Mouse (Mus musculus): Measurements from ENCODE around the gene Olfr1097. TPM values are rescaled to one million over a fixed set of nuclear protein-coding genes. Genes with fewer than 3 reads are reported as not detected.

Gene Olfr1097
- under 1 TPM in 1 of 2 experiments, not detected in 1; 0.07 TPM for polyA plus RNA-seq (2017; shearing (Covaris generic))

DNA sequence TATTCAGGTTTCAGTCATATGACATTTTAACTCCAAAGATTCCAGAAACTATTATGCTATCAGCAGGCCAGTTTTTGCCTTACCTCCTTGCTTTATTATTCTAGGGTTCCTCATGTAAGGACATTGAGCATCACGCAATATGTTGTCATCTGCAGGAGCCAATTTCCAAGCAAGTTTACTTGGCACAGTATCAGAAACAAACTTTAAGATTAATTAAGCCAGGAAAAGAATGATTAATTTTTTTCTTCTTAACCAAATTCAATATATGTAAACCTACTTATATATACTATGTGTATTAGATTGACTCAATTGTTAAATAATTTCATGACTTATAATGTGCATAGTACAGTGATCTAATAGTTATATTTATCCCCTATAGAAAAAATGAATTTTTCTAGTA, at the start of gene Olfr1097:
Gene Olfr1097, minus strand, starts transcription at position 101 of the 400 bp plus-strand sequence.

DNA sequence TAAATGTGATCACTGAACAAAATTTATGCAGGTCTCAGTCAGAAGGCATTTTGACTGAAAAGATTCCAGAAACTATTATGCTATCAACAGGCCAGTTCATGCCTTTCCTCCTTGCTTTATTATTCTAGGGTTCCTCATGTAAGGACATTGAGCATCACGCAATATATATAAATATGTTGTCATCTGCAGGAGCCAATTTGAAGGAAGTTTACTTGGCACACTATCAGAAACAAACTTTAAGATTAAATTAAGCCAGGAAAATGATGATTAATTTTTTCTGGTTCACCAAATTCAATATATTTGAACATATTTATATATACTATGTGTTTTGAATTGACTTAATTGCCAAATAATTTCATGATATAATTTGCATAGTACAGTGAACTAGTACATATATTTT, 32.4 kb upstream of the Olfr1097 start, which contains the start of gene Olfr1098:
Gene Olfr1098, minus strand, starts transcription at position 101 of the 400 bp plus-strand sequence.

DNA sequence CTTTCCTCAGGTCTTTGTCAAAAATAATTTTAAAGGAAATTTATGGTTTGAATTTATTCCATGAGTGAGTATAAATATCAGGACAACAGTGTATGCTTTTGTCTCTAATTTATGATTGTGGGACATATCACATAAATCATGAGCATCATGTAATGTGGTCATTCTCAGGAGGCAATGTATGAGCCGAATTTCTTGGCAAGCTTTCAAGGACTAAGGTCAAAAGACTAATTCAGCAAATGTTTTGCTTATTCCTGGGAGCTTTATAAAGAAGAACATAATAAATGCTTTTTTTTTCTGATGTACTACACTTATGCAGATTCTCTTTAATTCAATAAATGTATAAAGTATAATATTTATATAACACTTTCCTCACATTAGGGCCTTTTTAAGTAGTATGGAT, 17.3 kb downstream of the Olfr1097 start, which contains the start of gene Gm13723:
Gene Gm13723, minus strand, starts transcription at position 101 of the 400 bp plus-strand sequence.

DNA sequence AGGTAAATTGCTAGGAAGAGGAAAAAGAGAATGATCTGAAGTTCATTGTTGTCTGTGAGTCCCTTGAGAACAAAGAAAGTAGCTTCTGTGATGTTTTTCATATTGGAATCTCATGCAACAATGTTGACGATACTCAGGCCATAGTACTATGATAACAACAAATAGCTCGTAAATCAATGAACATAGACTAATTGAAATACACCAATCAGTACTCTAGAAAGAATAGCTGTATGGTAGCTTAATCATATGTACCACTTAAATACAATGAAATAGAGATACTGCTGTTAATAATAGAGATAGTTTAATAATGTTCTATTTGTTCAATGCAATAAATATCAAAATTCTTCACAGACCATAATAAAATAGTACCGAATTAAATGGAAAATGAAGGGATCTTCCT, 40.4 kb downstream of the Olfr1097 start, which contains the start of gene Olfr1095:
Gene Olfr1095, minus strand, starts transcription at position 101 of the 400 bp plus-strand sequence.

Other genes starting within 250 kb of the Olfr1097 start
- not detected for gene Olfr1085, start 230.2 kb downstream of the Olfr1097 start, polyA plus RNA-seq (2017; shearing (Covaris generic))
- under 1 TPM in 1 of 2 experiments, not detected in 1; 0.40 TPM for gene Olfr1086, start 212.1 kb downstream of the Olfr1097 start, polyA plus RNA-seq (2017; shearing (Covaris generic))
- gene Olfr1087, start 193.8 kb downstream of the Olfr1097 start, polyA plus RNA-seq (2017; shearing (Covaris generic)): under 1 TPM in 1 of 2 experiments, not detected in 1; 0.28 TPM
- gene Olfr1089, start 158.5 kb downstream of the Olfr1097 start, polyA plus RNA-seq (2017; shearing (Covaris generic)): not detected
- 1 to 10 TPM in 1 of 2 experiments, not detected in 1; 3.3 TPM for gene Olfr1090, start 133.2 kb downstream of the Olfr1097 start, polyA plus RNA-seq (2017; shearing (Covaris generic))
- gene Olfr1093, start 109.7 kb downstream of the Olfr1097 start, polyA plus RNA-seq (2017; shearing (Covaris generic)): 1 to 10 TPM in 1 of 2 experiments, not detected in 1; 2.2 TPM
- gene Olfr141, start 82.2 kb downstream of the Olfr1097 start, polyA plus RNA-seq (2017; shearing (Covaris generic)): not detected
- gene Olfr1094, start 67.6 kb downstream of the Olfr1097 start, polyA plus RNA-seq (2017; shearing (Covaris generic)): not detected
- gene Olfr1095, start 40.5 kb downstream of the Olfr1097 start, polyA plus RNA-seq (2017; shearing (Covaris generic)): not detected
- gene Gm13723, start 17.4 kb downstream of the Olfr1097 start, polyA plus RNA-seq (2017; shearing (Covaris generic)): under 1 TPM in 1 of 2 experiments, not detected in 1; 0.06 TPM
- under 1 TPM in 1 of 2 experiments, not detected in 1; 0.36 TPM for gene Olfr1098, start 32.3 kb upstream of the Olfr1097 start, polyA plus RNA-seq (2017; shearing (Covaris generic))
- not detected for gene Olfr1099, start 68.5 kb upstream of the Olfr1097 start, polyA plus RNA-seq (2017; shearing (Covaris generic))
- gene Olfr1100, start 87.7 kb upstream of the Olfr1097 start, polyA plus RNA-seq (2017; shearing (Covaris generic)): not detected
- gene Olfr1101, start 99.0 kb upstream of the Olfr1097 start, polyA plus RNA-seq (2017; shearing (Covaris generic)): not detected
- under 1 TPM in 1 of 2 experiments, not detected in 1; 0.62 TPM for gene Olfr1102, start 106.2 kb upstream of the Olfr1097 start, polyA plus RNA-seq (2017; shearing (Covaris generic))
- not detected for gene Olfr1104, start 134.9 kb upstream of the Olfr1097 start, polyA plus RNA-seq (2017; shearing (Covaris generic))
- gene Olfr1105, start 144.3 kb upstream of the Olfr1097 start, polyA plus RNA-seq (2017; shearing (Covaris generic)): under 1 TPM; 0.07 to 0.67 TPM
- not detected for gene Olfr1106, start 160.1 kb upstream of the Olfr1097 start, polyA plus RNA-seq (2017; shearing (Covaris generic))
- under 1 TPM in 1 of 2 experiments, not detected in 1; 0.27 TPM for gene Olfr1107, start 183.6 kb upstream of the Olfr1097 start, polyA plus RNA-seq (2017; shearing (Covaris generic))
- gene Olfr1109, start 203.8 kb upstream of the Olfr1097 start, polyA plus RNA-seq (2017; shearing (Covaris generic)): under 1 TPM; 0.11 to 0.34 TPM
- not detected for gene Olfr259, start 222.4 kb upstream of the Olfr1097 start, polyA plus RNA-seq (2017; shearing (Covaris generic))
- gene Olfr1110, start 248.1 kb upstream of the Olfr1097 start, polyA plus RNA-seq (2017; shearing (Covaris generic)): not detected

Measured in inflammation-experienced regulatory T-cells (primary cell).